Mouse (Mus musculus): Measurements from ENCODE around the gene Eif2ak3.

GRCm38 (mm10) chr6:70796940-70797339 lies 47.4 kb upstream of the Eif2ak3 start:
- TF ChIP-seq POLR2A (IDR thresholded peaks at IDR 0.05; ENCODE audit: borderline replicate concordance, low read depth, low read length) (no peak), CTCF (IDR thresholded peaks at IDR 0.05; ENCODE audit: low read depth, low read length) (no peak)

All from bone marrow macrophage, adult 2 months (primary cell).